ENCODE assay signal across 25 mouse cellular contexts in the genomic region with DNA sequence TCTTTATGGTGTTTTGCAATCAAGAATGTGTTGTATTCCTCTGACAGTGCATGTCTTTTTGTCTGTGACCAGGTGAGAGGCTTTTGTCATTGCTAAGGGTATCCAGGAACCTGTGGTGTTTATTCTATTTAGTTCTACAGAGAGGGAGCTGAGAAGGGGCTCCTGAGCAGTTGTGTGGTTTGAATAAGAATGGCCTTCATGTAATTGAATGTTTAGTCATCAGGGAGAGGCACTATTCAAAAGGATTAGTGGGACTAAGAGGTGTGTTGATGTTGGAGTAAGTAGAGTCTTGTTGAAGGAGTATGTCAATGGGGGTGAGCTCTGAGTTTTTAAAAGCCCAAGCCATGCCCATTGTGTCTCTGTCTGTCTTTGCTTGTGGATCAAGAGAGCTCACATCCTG.
DNase-seq lines count a peak whose midpoint lies in the region; ATAC-seq and TF ChIP-seq lines count a peak whose summit lies in the region.
"Had no signal": no experiment of that assay in that cellular context is flagged by ENCODE, and none has a peak within 500 bp of the region (broad histone marks: within the 10 kb centered on the region; RNA-seq: fewer than 3 reads in every experiment).

No protein-coding gene starts in this region.

- intact Hi-C loops in heart, postnatal 10 days (cut with DNase I) = no loop called here

- H3K9me3 ChIP-seq in ES-Bruce4 (replicated peaks; ENCODE audit: control insufficient read depth, insufficient read depth, low read length, poor library complexity, severe bottlenecking) (peaks cover 7% of the 10 kb centered on the region; the same call in 1 of the 2 replicates), ES-E14 (ENCODE audit: control insufficient read depth, insufficient read depth, low read depth, low read length) (no peaks in the 10 kb centered on the region)
- H3K9me3 ChIP-seq: embryonic facial prominence, embryonic 13.5 days; embryonic facial prominence, embryonic 15.5 days; forebrain, embryonic 12.5 days; forebrain, embryonic 15.5 days had no signal

- TF ChIP-seq CTCF in ES-Bruce4 (IDR thresholded peaks at IDR 0.05; ENCODE audit: low read depth, low read length) = no peak

- no peaks in the 10 kb centered on the region for H3K27me3 ChIP-seq in ES-Bruce4 (ENCODE audit: control insufficient read depth, insufficient read depth, low read length, poor library complexity, severe bottlenecking)
- H3K27me3 ChIP-seq: CH12.LX; embryonic facial prominence, embryonic 13.5 days; embryonic facial prominence, embryonic 15.5 days; forebrain, embryonic 12.5 days; forebrain, embryonic 15.5 days had no signal

- no peak overlapping the region for H3K9ac ChIP-seq in ES-Bruce4 (ENCODE audit: low read depth, poor library complexity, severe bottlenecking)
- no peak overlapping the region for H3K9ac ChIP-seq in ES-E14 (ENCODE audit: insufficient read depth, low read depth, low read length, poor library complexity, severe bottlenecking)
- H3K9ac ChIP-seq: embryonic facial prominence, embryonic 13.5 days; embryonic facial prominence, embryonic 15.5 days; forebrain, embryonic 12.5 days; forebrain, embryonic 15.5 days; forebrain, postnatal 0 days had no signal

- in situ Hi-C loops in ES-E14 (cut with MboI; ENCODE audit: low sequenced_read_pairs in 2 of 2, unreplicated experiment in 2 of 2) = no loop called here

- TF ChIP-seq EP300 in ES-Bruce4 (IDR thresholded peaks at IDR 0.05; ENCODE audit: insufficient read depth, low read depth, low read length) = no peak

- no peak for ATAC-seq in frontal cortex, adult (ENCODE audit: low TSS enrichment)
- ATAC-seq: CD4-positive, CD25-positive, alpha-beta regulatory T cell, adult 4 months; forebrain, embryonic 15.5 days; forebrain, postnatal 0 days had no signal

- no peak for TF ChIP-seq POLR2A in ES-Bruce4 (IDR thresholded peaks at IDR 0.05; ENCODE audit: insufficient read depth, low read length)

- H3K4me3 ChIP-seq in ES-Bruce4 (ENCODE audit: low read depth, low read length) = no peak overlapping the region
- no peak overlapping the region for H3K4me3 ChIP-seq in ES-E14 (ENCODE audit: insufficient read depth in 1 of 2, low read depth in 1 of 2, low read length in 2 of 2, poor library complexity in 1 of 2, severe bottlenecking in 1 of 2)
- H3K4me3 ChIP-seq: embryonic facial prominence, embryonic 13.5 days; embryonic facial prominence, embryonic 15.5 days; erythroblast, embryonic 14.5 days; forebrain, embryonic 10.5 days; forebrain, embryonic 12.5 days; forebrain, embryonic 15.5 days had no signal

- H3K4me1 ChIP-seq in ES-Bruce4 (ENCODE audit: control insufficient read depth, insufficient read depth, low read length) = no peaks in the 10 kb centered on the region
- H3K4me1 ChIP-seq in ES-E14 (ENCODE audit: control insufficient read depth in 2 of 2, insufficient read depth in 2 of 2, low read length in 2 of 2, poor library complexity in 1 of 2) = no peaks in the 10 kb centered on the region
- H3K4me1 ChIP-seq: embryonic facial prominence, embryonic 13.5 days; embryonic facial prominence, embryonic 15.5 days; forebrain, embryonic 10.5 days; forebrain, embryonic 12.5 days; forebrain, embryonic 15.5 days had no signal

- peak; percentile 19 for DNase-seq in ES-E14 (ENCODE audit: low read depth, low spot score)
- DNase-seq in ZHBTc4 (ENCODE audit: low read depth, low spot score) = peak; percentile 45
- no peak for DNase-seq in heart, postnatal 10 days
- DNase-seq: adrenal gland, adult 2 months; adrenal gland, postnatal 10 days; adrenal gland, postnatal 25 days; B cell, adult 2 months; cerebellum, adult 11 months; cerebellum, adult 18-20 months; cerebellum, adult 8-10 months; cerebellum, adult 9-11 months; cerebellum, postnatal 14 days; cerebellum, postnatal 36 days; embryo, embryonic 11 days; forebrain, postnatal 0 days had no signal

- H3K36me3 ChIP-seq in ES-Bruce4 (ENCODE audit: control insufficient read depth, insufficient read depth, low read length, poor library complexity, severe bottlenecking) = no peaks in the 10 kb centered on the region
- no peaks in the 10 kb centered on the region for H3K36me3 ChIP-seq in ES-E14 (ENCODE audit: control insufficient read depth, insufficient read depth, low read length, poor library complexity, severe bottlenecking)
- H3K36me3 ChIP-seq: embryonic facial prominence, embryonic 13.5 days; embryonic facial prominence, embryonic 15.5 days; forebrain, embryonic 10.5 days; forebrain, embryonic 12.5 days; forebrain, embryonic 15.5 days had no signal

- H3K27ac ChIP-seq in ES-Bruce4 (ENCODE audit: insufficient read depth, low read length) (peak overlapping the region; percentile 19; the same call in 1 of the 2 replicates), ES-E14 (ENCODE audit: insufficient read depth, low read depth, low read length, poor library complexity, severe bottlenecking) (no peak overlapping the region)
- H3K27ac ChIP-seq: embryonic facial prominence, embryonic 13.5 days; embryonic facial prominence, embryonic 15.5 days; forebrain, embryonic 10.5 days; forebrain, embryonic 12.5 days; forebrain, embryonic 15.5 days had no signal

TF ChIP-seq in ES-E14, 5 proteins besides CTCF, POLR2A, EP300 and RAD21:
- TF ChIP-seq ZNF384 (IDR thresholded peaks at IDR 0.05; ENCODE audit: low read depth, low read length) (no peak), MAFK (IDR thresholded peaks at IDR 0.05; ENCODE audit: insufficient read depth, low read depth, low read length) (no peak), CHD2 (IDR thresholded peaks at IDR 0.05; ENCODE audit: low read depth, low read length) (no peak), HCFC1 (IDR thresholded peaks at IDR 0.05; ENCODE audit: borderline replicate concordance, insufficient read depth, low read length) (no peak), ZC3H11A (IDR thresholded peaks at IDR 0.05; ENCODE audit: borderline replicate concordance, low read depth, low read length) (no peak)

Comparison
In these comparisons a context has a peak if more than half of its experiments do, and no peak if none do; other contexts are left out.
1. DNase-seq: peak in ES-E14 (single experiment) and ZHBTc4 (single experiment); none in heart, postnatal 10 days (0 of 2).